Mouse (Mus musculus): ENCODE measurements around the gene Heg1. TPM values are rescaled to one million over a fixed set of nuclear protein-coding genes. Genes with fewer than 3 reads are reported as not detected.

Heg1 gene
- polyA plus RNA-seq, 1 experiment: 28.4 TPM

- H3K4me3 ChIP-seq (ENCODE audit: insufficient read depth, low read depth, low read length): no peak overlapping the region
- no peaks in the 10 kb centered on the region for H3K36me3 ChIP-seq (ENCODE audit: control insufficient read depth, insufficient read depth, low read length)
- no peaks in the 10 kb centered on the region for H3K4me1 ChIP-seq (ENCODE audit: control insufficient read depth, insufficient read depth, low read length)
- no peaks in the 10 kb centered on the region for H3K27me3 ChIP-seq (replicated peaks; ENCODE audit: control insufficient read depth, insufficient read depth, low read length)
- DNase-seq: peak; percentile 24
- no peak for TF ChIP-seq POLR2A (IDR thresholded peaks at IDR 0.05; ENCODE audit: low read depth, low read length)
- TF ChIP-seq CTCF (conservative IDR thresholded peaks at IDR 0.05; ENCODE audit: insufficient read depth, insufficient read length, low read depth, low read length): no peak
- 71% methylated on average over 11 of the region's 11 CpGs for WGBS
- H3K27ac ChIP-seq (ENCODE audit: insufficient read depth, low read depth, low read length): no peak overlapping the region
Observed at GRCm38 (mm10) chr16:33760996-33761395, 76.8 kb downstream of the Heg1 start.

- no peak overlapping the region for H3K4me3 ChIP-seq (ENCODE audit: insufficient read depth, low read depth, low read length)
- H3K27ac ChIP-seq (ENCODE audit: insufficient read depth, low read depth, low read length): no peak overlapping the region
- H3K36me3 ChIP-seq (ENCODE audit: control insufficient read depth, insufficient read depth, low read length): no peaks in the 10 kb centered on the region
- WGBS: 50% methylated on average over 12 of the region's 12 CpGs
- no peak for TF ChIP-seq CTCF (conservative IDR thresholded peaks at IDR 0.05; ENCODE audit: insufficient read depth, insufficient read length, low read depth, low read length)
- TF ChIP-seq POLR2A (IDR thresholded peaks at IDR 0.05; ENCODE audit: low read depth, low read length): no peak
- no peak for DNase-seq
- no peaks in the 10 kb centered on the region for H3K27me3 ChIP-seq (replicated peaks; ENCODE audit: control insufficient read depth, insufficient read depth, low read length)
- H3K4me1 ChIP-seq (ENCODE audit: control insufficient read depth, insufficient read depth, low read length): no peaks in the 10 kb centered on the region
Observed at GRCm38 (mm10) chr16:33764501-33765193, 80.5 kb downstream of the Heg1 start.

GRCm38 (mm10) chr16:33765477-33765876 is 81.3 kb downstream of the Heg1 start:
- H3K27ac ChIP-seq (ENCODE audit: insufficient read depth, low read depth, low read length): no peak overlapping the region
- TF ChIP-seq CTCF (conservative IDR thresholded peaks at IDR 0.05; ENCODE audit: insufficient read depth, insufficient read length, low read depth, low read length) (no peak), POLR2A (IDR thresholded peaks at IDR 0.05; ENCODE audit: low read depth, low read length) (no peak)

GRCm38 (mm10) chr16:33766309-33766708 is 82.1 kb downstream of the Heg1 start:
- no peak overlapping the region for H3K4me3 ChIP-seq (ENCODE audit: insufficient read depth, low read depth, low read length)
- H3K27me3 ChIP-seq (replicated peaks; ENCODE audit: control insufficient read depth, insufficient read depth, low read length): no peaks in the 10 kb centered on the region
- no peak for DNase-seq
- H3K36me3 ChIP-seq (ENCODE audit: control insufficient read depth, insufficient read depth, low read length): no peaks in the 10 kb centered on the region
- no peak overlapping the region for H3K27ac ChIP-seq (ENCODE audit: insufficient read depth, low read depth, low read length)
- H3K4me1 ChIP-seq (ENCODE audit: control insufficient read depth, insufficient read depth, low read length): no peaks in the 10 kb centered on the region
- no peak for TF ChIP-seq CTCF (conservative IDR thresholded peaks at IDR 0.05; ENCODE audit: insufficient read depth, insufficient read length, low read depth, low read length)
- WGBS: 77% methylated on average over 12 of the region's 12 CpGs

More at GRCm38 (mm10) chr16:33765477-33765876, 81.3 kb downstream of the Heg1 start:
- Histone ChIP-seq H3K36me3 (ENCODE audit: control insufficient read depth, insufficient read depth, low read length) (no peaks in the 10 kb centered on the region), H3K4me3 (ENCODE audit: insufficient read depth, low read depth, low read length) (no peak overlapping the region), H3K27me3 (replicated peaks; ENCODE audit: control insufficient read depth, insufficient read depth, low read length) (no peaks in the 10 kb centered on the region), H3K4me1 (ENCODE audit: control insufficient read depth, insufficient read depth, low read length) (no peaks in the 10 kb centered on the region)
- 99% methylated on average over 2 of the region's 2 CpGs for WGBS
- no peak for DNase-seq

DNA sequence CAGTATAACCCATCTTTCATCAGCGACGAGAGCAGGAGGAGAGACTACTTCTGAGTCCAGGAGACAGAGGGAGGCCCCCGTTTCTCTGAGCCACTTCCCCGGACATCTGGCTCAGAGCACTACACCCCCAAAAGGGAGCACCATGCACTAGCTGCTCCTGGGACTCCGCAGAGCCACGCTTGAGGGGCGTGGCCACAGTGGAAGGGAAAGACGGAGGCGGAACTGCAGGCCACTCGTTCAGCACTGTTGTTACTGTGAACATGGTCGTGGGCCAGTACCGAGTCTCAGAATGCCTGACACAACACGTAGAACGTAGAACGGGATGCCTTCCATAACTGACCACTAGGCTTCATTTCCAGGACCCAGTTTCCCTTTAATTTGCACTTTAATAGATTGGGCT is 82.6 kb downstream of the Heg1 start:
- WGBS: 77% methylated on average over 15 of the region's 15 CpGs
- TF ChIP-seq CTCF (conservative IDR thresholded peaks at IDR 0.05; ENCODE audit: insufficient read depth, insufficient read length, low read depth, low read length) (no peak), POLR2A (IDR thresholded peaks at IDR 0.05; ENCODE audit: low read depth, low read length) (no peak)
- Histone ChIP-seq H3K27me3 (replicated peaks; ENCODE audit: control insufficient read depth, insufficient read depth, low read length) (no peaks in the 10 kb centered on the region), H3K36me3 (ENCODE audit: control insufficient read depth, insufficient read depth, low read length) (no peaks in the 10 kb centered on the region), H3K4me3 (ENCODE audit: insufficient read depth, low read depth, low read length) (no peak overlapping the region), H3K4me1 (ENCODE audit: control insufficient read depth, insufficient read depth, low read length) (no peaks in the 10 kb centered on the region), H3K27ac (ENCODE audit: insufficient read depth, low read depth, low read length) (no peak overlapping the region)
- no peak for DNase-seq

DNA sequence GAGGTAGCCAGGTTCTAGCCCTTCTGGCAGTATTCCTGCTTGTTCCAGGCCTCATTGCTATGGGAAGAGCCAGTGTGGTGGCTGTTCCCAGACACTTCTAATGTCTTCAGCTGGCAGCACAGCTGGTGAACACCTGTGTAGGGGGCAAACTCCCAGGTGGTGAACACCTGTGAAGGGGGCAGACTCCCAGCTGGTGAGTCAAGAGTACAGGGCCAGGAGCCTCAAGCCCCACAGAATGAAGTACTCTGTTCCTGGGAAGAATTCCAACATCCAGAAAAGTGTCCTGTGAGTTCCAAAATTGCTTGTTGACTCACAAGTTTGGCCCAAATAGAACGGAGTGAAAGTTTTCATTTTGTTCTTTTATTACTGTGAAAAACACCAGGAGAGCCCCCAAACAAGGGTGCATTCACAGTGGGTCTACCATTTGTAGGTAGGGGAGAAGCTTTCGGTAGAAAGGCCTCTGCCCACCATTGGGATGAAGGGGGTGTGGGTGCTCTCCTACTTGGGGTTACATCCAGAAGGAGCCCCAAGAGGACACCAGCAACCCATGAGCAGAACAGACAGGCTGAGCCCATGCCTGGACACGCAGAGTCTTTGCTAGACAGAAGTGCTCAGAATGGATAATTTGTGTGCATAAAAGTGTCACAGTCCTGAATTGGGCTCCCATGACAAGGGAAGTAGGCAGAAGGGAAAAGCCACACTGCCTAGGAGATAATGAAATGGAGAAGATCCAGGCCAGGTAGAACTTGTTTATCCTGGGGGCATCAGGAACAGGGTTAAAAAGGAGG is 84.5 kb downstream of the Heg1 start:
- 95% methylated on average over 3 of the region's 3 CpGs for WGBS
- Histone ChIP-seq H3K36me3 (ENCODE audit: control insufficient read depth, insufficient read depth, low read length) (no peaks in the 10 kb centered on the region), H3K4me1 (ENCODE audit: control insufficient read depth, insufficient read depth, low read length) (no peaks in the 10 kb centered on the region), H3K27ac (ENCODE audit: insufficient read depth, low read depth, low read length) (no peak overlapping the region), H3K27me3 (replicated peaks; ENCODE audit: control insufficient read depth, insufficient read depth, low read length) (no peaks in the 10 kb centered on the region), H3K4me3 (ENCODE audit: insufficient read depth, low read depth, low read length) (no peak overlapping the region)
- TF ChIP-seq CTCF (conservative IDR thresholded peaks at IDR 0.05; ENCODE audit: insufficient read depth, insufficient read length, low read depth, low read length): no peak
- DNase-seq: no peak

DNA sequence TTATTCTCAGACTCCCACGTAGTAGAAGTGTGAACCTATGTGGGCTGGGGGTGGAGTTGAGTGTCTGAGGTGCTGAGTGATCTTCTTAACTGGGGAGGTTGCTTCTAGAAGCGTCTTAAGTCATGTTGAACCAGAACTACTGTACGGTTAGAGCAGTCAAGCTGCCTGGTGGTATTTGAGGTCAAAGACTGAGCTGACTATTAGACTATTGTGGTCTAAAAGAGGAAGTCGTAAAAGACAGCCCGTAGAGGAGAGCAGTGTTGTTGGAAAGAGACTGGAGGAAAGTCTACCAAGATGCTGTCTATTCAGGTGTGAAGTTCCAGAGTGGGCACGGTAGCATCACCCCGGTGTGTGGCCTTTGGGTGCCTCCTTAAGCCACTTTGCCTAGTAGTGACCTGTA is 85.7 kb downstream of the Heg1 start:
- WGBS: 50% methylated on average over 7 of the region's 7 CpGs
- Histone ChIP-seq H3K4me1 (ENCODE audit: control insufficient read depth, insufficient read depth, low read length) (no peaks in the 10 kb centered on the region), H3K36me3 (ENCODE audit: control insufficient read depth, insufficient read depth, low read length) (no peaks in the 10 kb centered on the region), H3K27me3 (replicated peaks; ENCODE audit: control insufficient read depth, insufficient read depth, low read length) (no peaks in the 10 kb centered on the region), H3K27ac (ENCODE audit: insufficient read depth, low read depth, low read length) (no peak overlapping the region), H3K4me3 (ENCODE audit: insufficient read depth, low read depth, low read length) (no peak overlapping the region)
- DNase-seq: no peak
- TF ChIP-seq POLR2A (IDR thresholded peaks at IDR 0.05; ENCODE audit: low read depth, low read length) (no peak), CTCF (conservative IDR thresholded peaks at IDR 0.05; ENCODE audit: insufficient read depth, insufficient read length, low read depth, low read length) (no peak)
